Mouse (Mus musculus) heart, adult 8-10 months (tissue): ENCODE results near the gene Ppp1r12a. TPM values are rescaled to one million over a fixed set of nuclear protein-coding genes. Genes with fewer than 3 reads are reported as not detected.

Source experiments
- DNase-seq: peaks from one replicate; pipeline ENCODE4 v3.0.0; 2022; ENCODE audit warnings: low spot score
- total RNA-seq, 4 experiments: library from RNA; stranded (reverse); gene quantifications; 2 replicates each; pipeline ENCODE4 v1.2.4; 2022

Ppp1r12a gene
- 10 to 100 TPM; 53.4 to 61.5 (median 57.1) TPM for total RNA-seq

DNA sequence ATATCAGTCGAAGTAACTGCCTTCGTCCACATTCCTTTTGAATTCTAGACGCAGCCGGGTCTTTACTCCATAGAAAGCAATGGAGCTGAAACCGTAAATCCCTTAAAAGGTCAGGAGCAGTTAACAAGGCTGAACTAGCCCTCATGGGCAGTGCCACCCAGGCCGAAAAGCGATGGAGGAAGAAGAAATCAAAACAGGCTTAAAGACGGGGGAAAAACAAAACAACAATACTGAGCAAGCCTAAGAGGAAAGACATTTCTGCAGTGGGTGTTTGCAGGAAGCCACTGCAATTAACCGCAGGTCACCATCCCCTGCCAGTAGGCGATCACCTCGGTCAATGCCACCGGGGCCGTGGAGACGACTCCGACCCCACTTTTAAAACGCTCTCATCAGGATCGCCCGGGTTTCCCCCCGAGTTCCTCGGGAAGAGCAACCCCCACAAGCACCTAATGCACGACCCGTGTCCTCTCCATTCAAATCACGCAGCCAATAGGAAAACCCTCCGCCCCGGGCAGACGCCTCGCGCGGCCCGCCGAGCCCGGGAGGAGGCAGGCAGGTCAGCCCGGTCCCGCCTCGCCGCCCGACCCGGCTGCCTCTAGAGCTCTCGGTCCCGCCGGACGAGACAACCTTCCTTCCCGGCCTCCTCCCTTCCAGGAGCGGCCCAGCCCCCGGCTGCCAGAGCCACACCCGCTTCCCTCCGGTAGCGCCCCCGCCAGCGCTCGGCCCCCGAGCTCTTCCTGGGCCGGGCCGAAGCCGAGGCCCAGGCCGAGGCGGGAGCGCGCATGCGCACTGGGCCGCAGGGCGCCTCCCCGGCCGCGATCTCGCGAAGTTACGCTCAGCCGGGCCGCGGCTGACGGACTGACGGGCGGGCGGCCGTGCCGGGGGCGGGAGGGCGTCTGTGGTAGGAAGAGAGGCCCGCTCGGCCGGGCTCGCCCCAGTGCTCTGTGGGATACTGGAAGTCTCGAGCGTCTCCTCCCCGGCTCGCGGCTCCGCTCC lies at the start of gene Ppp1r12a:
Ppp1r12a (plus strand) TSS at position 933 of the 996 bp plus-strand sequence.
- peak; percentile 92 for DNase-seq

DNA sequence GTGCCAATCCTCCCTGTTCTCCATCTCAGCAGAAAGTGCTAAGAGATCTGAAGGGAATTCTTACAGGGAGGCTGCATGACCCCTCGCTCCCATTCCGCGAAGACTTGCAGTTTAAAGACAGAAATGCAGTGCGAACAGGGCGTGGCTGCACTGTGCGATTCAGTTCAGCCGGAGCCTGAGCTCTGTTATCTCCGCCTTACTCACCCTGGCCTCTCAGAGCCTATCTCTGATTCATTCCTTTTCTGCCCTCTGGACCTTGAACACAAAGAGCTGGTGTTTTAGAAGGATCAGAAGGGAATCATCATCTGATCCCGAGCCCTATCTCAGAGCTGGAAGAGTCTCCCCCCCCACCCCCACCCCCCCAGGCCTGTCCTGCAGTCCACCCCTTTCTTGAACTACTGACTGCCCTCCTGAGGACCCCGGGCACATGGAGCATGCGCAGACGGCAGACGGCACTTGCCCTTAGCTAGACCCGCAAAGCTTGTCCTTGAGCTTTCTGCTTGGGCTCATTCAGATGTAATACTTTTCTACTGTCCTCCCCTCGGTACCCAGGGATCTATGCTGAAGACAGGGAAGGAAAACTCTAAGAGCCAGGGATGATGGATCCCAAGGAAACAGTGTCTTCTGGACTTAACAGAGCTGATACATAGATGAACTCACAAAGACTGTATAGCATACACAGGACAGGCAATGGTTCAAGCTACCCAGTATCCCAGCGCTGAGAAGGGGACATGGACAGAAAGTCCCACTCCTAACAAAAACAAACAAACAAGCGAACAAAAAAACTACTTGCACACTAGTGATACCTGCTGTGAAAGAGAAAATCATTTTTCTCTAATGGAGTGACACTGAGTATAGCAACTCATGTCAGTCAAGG lies 48.4 kb upstream of the Ppp1r12a start:
- no peak for DNase-seq

DNA sequence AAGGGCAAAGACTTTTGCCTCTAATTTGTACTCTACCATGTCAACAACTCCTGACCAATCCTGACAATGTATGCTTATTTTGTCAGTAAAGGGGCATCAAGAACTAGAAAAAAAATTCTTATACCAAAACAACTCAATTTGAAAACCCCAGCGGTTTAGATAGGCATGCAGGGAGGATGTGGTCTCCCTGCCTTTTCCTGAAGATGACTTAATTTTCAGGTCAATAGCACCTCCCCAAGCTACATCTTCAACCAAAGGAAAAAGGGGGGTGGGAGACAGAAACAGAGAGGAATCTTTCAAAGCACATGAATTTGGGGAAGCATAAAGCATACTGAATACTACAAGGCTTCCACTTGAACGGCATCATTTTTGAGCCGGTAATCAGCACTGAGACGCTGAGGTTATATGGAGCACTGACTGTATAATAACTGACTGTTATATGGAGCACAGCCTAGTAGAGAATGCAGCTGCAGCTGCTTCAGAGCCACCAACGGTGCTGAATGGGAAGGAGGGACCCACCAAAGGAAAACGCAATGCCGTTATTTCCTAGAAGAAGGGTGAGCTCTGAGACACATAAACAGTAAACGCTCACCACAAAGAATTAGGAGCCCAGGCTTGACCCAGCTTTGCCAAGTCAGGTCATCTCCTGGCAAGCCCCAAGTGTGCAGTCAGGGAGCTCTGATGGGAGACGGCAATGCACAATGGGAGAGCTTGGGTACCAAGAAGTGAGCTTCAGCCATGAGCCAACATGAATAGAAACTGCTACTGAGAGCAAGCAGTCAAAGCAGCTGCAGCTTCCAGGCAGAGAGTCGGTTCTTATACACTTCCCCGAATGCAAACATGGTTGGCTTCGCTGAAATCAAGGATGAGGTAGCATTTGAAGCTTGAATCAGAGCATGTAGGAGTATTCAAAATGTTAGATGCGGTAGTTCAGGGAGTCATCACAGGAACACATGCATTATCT lies 43.5 kb upstream of the Ppp1r12a start:
- DNase-seq: no peak

DNA sequence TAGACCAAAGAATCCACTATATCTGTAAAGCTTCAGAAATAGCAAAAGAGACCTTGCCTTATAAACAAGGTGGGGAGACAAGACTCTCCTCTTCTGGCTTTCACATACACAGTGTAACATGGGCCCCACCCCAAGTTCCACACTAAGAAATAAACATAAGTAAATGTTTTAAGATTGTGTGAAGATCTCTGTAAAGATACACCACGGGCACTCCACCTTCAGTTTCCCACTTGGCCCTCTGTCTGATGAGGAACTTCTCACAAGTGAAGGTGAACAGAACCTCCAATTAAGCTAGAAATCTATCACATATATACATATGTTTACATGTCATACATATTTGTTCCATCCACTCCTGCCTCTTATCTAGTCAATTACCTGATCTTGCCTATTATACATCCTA lies 42.6 kb upstream of the Ppp1r12a start:
- no peak for DNase-seq

DNA sequence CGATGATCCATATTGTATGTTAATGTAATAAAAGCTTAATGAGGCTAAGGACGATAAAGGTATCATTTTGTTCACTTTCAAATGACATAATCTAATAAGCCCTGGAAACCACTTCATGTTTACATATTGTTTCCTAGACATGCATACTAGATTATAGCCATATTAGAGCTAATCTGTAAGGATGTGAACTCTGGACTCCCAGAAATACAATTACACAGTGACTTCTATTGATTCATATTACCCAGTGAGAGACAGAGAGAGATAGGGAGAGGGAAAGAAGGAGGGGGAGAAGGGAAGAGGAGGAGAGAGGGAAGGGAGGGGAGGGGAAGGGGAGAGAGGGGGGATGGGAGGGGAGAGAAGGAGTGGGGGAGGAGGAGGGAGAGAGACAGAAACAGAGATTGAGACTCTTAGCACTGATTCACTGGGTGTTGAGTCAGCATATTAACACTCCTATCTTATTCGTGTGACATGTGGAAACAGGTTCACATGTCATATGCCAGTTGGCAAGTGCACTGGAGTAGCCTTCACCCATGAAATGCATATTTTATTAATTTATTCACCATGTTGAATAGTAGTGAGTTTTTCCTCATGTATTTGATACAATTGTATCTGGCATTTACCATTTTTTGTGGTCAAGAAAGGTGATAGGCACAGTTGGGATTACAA lies 36.9 kb upstream of the Ppp1r12a start:
- DNase-seq: no peak

DNA sequence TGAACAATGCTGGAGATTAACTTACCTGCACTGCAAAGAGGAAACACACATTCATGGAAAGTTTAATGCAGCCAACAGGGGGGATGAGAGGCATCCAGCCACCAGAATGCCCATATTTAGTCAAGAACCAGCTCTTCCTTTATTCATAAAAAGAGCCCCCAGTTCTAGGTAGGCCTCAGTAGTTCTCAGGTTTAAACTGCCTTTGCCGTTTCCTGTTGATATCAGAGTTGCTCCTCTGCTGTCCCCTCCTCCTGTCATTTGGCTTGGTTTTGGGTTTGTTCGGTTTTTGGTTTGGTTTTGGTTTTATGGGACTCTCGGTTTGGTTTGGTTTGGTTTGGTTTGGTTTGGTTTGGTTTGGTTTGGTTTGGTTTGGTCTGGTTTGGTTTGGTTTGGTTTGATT lies 32.8 kb upstream of the Ppp1r12a start:
- no peak for DNase-seq

DNA sequence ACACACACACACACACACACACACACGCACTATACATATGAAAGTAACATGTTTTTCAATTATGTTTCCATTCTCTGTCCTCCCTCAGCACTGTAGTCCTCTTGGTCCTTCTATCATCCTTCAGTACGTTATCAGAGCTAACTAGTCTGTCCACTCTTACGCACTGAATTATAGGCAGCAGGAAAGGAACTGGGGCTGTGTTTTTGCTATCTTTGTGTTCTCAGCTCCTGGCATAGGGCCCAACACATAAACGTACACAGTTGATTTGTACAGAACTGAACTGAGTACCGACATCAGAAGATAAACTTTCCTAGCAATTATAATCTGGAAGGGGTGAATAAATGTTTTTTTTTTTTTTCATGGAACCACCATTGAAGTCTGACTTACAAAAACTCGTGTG lies 30.1 kb upstream of the Ppp1r12a start:
- no peak for DNase-seq

DNA sequence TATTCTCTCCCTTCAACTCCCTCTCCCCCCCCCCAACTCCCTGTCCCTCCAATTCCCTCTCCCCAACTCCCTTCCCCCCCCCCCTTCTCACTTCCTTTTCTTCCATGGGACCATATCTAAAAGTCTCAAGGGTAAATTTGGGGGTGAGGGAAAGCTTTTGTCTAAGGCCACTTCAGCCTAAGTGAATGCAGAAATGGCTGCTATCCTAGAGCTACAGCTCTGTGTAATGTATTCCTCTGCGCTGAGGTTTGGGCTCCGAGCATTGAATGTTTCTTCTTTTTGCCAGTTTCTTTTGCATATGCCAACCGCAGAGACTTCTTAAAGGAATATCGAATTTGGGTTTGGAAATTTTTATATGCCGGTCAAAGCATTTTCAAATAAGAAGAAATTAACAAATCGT lies 28.7 kb upstream of the Ppp1r12a start:
- no peak for DNase-seq

DNA sequence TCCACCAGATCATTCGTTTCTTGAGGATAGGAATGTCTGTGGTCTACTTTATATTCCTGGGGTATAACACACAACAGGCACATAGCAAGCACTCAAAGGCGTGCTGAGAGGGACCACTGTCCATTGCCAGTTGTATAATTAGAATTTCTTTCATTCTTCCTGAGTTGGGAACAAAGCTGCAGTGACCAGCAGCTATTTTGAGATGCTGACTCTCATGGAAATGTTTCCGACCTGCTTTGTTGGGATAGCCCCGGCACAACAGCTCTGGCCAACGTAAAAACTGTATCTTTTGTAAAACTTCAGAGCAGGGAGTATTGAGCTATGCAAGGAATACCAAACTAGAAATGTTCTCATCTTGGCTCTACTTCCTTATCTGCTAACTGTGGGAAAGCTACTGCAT lies 28.2 kb upstream of the Ppp1r12a start:
- no peak for DNase-seq

DNA sequence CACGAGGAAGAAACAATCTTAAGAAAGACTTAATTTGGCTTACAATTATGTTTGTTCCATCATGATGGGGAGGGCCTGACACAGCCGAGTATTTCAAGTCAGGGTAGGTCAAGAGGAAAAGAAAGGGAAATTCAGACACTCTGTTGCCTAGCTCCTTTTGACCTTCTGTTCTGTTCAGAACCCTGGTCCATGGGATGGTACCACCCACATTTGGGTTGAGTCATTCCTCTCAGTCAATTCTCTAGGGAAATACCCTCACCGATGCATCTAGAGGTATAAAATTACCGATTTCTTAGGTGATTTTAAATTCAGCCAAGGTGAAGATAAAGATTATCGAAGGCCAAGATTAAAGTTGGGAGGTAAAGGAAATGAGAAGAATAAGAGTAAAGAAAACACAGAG lies 23.6 kb upstream of the Ppp1r12a start:
- no peak for DNase-seq

DNA sequence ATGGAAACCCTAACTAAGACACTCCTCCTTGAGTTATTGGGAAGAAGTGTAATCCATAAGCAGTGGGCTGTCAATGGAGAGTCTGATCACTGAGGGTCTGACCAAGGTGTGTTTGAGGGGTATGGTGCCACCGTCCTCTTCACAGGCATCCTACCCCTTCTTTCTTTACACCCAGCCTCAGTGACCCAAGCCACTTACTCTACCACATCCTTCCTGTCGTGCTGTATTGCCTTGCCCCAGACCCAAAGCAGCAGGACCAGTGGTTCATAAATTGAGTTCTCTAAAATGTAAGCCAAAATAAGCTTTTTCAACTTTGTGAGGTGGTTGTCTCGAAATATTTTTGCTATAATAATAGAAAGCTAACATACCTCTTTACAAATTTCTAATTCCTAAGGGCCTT lies 22.2 kb upstream of the Ppp1r12a start:
- no peak for DNase-seq

DNA sequence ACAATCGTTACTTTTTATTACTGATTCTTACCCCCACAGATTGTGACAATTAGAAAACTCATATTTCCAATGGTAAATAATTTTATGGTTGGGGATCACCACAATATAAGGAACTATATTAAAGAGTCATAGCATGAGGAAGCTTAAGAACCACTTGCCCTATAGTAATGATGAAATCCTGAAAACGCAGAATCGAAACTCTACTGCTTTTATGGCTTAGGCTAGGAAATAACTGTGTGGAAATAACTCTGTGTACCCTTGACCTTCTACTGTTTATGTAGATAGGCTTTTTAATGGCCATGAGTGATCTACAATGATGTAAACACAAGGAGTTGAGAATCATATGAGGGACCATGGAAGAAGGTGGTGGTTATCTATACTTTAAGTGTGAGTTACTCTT lies 21.3 kb upstream of the Ppp1r12a start:
- no peak for DNase-seq

DNA sequence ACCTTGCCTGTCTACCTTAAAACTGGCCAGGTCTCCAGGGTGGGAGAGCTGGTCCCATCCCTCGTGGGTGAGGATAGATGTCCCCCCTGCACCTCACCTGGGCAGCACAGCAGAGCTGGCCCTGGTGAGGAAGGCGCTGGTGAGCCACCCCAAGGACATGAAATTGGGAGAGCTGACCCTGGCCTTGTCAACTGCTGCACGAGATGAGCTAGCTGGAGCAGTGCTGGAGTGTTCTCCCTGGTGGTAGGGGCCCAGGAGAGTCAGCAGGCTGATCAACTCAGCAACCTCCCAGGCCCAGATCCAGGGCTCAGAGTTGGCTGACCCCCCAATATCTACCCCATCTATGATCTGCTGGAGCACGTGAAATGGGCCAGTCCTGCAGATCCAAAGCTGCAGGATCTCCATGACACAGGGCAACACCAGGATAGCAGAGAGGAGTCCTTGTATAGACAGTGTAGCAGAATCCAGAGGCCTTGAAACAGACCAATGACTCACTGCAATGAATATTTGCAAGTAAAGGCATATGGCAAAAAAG lies 17.9 kb upstream of the Ppp1r12a start:
- DNase-seq: no peak

DNA sequence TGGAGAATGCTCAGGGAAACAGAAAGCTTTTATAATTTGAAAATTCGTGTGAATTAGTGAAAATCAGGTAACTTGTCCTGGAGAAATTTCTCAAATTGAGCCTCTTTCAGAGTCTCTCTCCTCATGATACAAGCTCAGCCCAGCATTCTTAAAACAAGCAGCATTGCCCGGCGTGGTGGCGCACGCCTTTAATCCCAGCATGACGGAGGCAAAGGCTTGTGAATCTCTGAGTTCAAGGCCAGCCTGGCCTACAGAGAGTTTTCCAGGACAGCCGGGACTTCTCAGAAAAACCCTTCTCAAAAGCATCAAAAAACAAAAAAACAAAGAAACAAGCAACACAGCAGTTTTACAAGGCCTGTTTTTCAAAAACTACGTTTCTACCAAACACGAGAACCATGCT lies 16.3 kb upstream of the Ppp1r12a start:
- DNase-seq: no peak

DNA sequence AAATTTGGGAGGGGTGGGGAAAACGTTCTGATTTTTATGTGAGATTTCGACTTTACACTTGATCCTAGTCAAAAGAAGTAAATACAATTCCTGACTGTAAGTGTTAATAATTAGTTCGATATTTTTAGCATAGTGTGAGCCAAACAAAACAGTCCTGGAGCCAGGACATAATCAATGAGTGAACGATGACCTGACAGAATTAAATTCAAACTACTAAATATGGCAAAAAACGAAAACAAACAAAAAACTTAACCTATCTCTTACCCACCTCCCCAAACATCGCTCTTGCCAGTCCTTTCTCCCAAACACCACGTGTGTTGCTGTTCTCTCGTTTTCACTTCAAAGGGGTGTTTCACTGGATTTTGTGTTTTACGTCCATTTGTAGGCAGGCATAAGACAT lies 15.0 kb upstream of the Ppp1r12a start:
- DNase-seq: no peak

DNA sequence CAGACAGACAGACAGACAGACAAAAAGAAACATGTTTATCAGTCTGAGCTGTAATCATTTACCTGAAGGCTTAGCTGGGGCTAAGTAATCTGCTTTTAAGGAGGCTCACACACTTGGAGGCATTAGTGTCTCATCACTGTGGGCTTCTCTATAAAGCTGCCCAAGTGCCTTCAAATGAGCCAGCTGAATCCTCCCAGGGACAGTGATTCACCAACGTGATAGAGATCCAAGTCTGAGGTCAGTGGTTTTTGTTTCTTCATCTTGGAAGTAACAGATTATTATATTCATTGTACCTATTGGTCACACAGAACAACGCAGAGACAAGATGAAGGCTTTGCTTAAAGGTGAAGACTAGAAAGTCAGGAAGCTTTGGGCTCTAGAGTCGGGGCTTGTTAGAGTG lies 8.7 kb upstream of the Ppp1r12a start:
- DNase-seq: no peak

DNA sequence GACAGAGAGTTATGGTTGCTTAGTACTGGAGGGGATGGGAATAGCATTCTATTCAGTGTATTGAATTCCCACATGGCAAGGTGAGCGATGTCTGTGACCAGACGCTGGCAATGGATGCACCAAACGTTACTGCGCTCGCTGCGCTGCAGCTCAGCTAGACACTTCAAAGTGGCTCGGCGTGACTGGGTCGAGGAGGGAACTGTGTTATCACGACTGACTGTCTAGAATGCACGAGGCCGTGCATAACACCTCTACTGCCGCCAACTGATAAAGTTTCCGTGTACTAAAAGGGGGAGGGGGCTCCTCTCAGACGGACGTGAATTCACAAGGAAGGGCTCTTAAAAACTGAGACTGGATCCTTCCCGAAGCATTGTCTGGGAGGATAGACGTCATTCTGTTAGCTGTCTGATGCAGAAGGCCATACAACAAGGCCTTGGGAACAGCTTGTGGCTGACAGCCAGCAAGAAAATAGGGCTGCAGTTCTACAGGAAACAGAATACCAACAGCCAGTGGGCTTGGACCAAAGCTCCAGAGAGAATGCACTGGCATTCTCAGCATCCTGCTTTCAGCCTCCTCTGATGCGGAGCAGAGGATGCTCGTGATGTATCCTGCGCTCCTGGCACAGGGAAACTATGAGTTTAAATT lies 6.8 kb upstream of the Ppp1r12a start:
- DNase-seq: no peak

DNA sequence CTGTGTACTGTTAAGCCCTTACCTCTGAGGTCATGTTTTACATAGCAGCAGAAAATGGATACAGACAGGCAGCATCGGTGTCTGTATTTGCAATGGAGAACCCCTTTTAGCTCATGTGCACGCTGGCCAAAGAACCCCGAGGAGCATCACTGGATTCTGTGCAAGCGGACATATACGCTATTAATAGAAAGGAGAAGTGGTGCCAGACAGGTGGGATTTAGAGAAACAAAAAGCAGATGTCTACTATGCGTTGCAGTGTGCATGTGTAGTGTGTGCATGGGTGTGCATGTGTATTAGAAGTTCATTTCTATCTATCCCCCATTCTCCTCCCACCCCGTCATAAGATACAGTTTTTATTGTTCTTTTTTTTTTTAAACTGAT lies 6.3 kb upstream of the Ppp1r12a start:
- DNase-seq: no peak

DNA sequence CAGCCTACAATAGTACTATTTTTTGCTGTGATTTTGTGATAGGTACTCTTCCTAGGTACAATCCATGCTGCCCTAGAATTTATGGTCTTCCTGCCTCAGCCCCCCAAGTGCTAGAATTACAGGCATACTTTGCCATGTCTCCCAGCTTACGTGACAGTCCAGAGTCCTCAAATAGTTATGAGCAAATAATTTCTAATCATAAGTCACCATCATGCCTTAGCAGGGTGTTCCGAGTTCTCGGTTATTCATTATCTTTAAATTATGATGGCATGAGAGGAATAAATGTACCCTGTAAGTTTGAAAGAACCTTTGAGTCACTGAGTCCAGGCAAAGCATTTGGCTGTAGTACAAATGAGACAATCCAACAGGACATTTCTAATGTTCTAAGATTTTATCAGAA lies 5.9 kb upstream of the Ppp1r12a start:
- DNase-seq: no peak

DNA sequence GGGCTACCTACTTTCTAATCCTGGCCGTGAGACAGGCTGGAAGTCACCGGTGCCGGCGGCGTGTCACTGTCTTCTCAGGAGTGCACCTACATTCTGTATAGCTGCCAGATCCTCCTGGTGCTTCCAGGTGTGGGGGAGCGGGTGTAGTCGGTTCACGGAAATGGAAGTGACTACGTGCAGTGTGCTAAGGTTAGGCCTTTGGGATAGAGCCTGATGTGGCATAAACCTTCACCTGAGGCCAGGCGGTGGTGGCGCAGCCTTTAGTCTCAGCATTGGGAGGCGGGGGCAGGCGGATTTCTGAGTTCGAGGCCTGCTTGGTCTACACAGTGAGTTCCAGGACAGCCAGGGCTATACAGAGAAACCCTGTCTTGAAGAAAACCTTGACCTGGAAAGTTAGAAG lies 3.0 kb upstream of the Ppp1r12a start:
- no peak for DNase-seq
